Mouse (Mus musculus) hindbrain, embryonic 15.5 days (tissue): ENCODE results near the gene Tmem132c. TPM values are rescaled to one million over a fixed set of nuclear protein-coding genes. Genes with fewer than 3 reads are reported as not detected.

ENCODE experiments used
- ATAC-seq: fragments of 200-750 bp; cut with Nextera tagmentation; 2 replicates; pipeline ENCODE4 v1.8.0; 2017; ENCODE audit warnings: low read depth, moderate number of reproducible peaks, moderate TSS enrichment; ENCODE audit not compliant: low FRiP score
- H3K27ac ChIP-seq: fragments of 300-500 bp; sonication (generic); replicated peaks from 2 replicates; pipeline ENCODE4 v1.5.1; 2015; ENCODE audit warnings: mild to moderate bottlenecking, inconsistent platforms
- H3K27me3 ChIP-seq: fragments of 300-500 bp; sonication (generic); 2 replicates; pipeline ENCODE4 v1.6.1; 2015; ENCODE audit warnings: control low read depth, inconsistent platforms
- H3K36me3 ChIP-seq: fragments of 300-500 bp; sonication (generic); 2 replicates; pipeline ENCODE4 v1.6.1; 2015; ENCODE audit warnings: control low read depth, inconsistent platforms
- H3K4me1 ChIP-seq: fragments of 300-500 bp; sonication (generic); replicated peaks from 2 replicates; pipeline ENCODE4 v1.6.1; 2015; ENCODE audit warnings: control low read depth, inconsistent platforms
- H3K4me2 ChIP-seq: fragments of 300-500 bp; sonication (generic); 2 replicates; pipeline ENCODE4 v1.6.1; 2015; ENCODE audit warnings: moderate library complexity, mild to moderate bottlenecking, inconsistent platforms
- H3K4me3 ChIP-seq: fragments of 300-500 bp; sonication (generic); 2 replicates; pipeline ENCODE4 v1.5.1; 2015; ENCODE audit warnings: mild to moderate bottlenecking, inconsistent platforms
- H3K9ac ChIP-seq: fragments of 300-500 bp; sonication (generic); 2 replicates; pipeline ENCODE4 v1.6.1; 2015; ENCODE audit warnings: inconsistent platforms
- H3K9me3 ChIP-seq: fragments of 300-500 bp; sonication (generic); 2 replicates; pipeline ENCODE4 v1.6.1; 2016; ENCODE audit warnings: control low read depth, inconsistent platforms
- WGBS: fragments of 180-500 bp; shearing (Covaris S2); methylation state at CpG from one replicate; pipeline ENCODE4 v1.1.7; 2015; 5-methylcytosine and 5-hydroxymethylcytosine counted together
- polyA plus RNA-seq: library from polyadenylated mRNA; unstranded; fragments of >200 nt; fragmentation: Nextera tagmentation; extraction: Ambion mirVana; gene quantifications from 2 replicates; pipeline ENCODE4 v1.2.1, GENCODE M21; 2015

Gene Tmem132c
- polyA plus RNA-seq, 1 experiment from 2014 or later, result 16.4 TPM

DNA sequence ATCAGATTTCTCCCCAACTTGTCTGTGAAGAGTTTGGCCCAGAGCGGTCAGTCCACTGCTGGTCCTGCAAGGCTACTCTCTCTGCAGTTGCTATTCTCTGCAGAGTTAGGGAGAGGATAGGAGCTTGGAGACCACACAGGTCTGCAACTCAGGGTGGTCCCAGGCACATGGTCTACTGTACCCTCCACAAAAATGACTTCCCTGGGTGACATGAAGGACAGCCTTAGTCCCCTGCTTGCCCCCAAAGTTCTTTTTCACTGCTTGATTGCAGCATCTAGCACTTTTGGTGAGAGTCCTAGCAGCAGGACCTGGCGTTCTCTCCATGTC, 69.4 kb downstream of the Tmem132c start:
- no peak for ATAC-seq
- Histone ChIP-seq H3K9ac (no peak overlapping the region), H3K27me3 (no peaks in the 10 kb centered on the region), H3K9me3 (no peaks in the 10 kb centered on the region), H3K4me2 (no peak overlapping the region), H3K27ac (no peak overlapping the region), H3K4me1 (no peaks in the 10 kb centered on the region), H3K4me3 (no peak overlapping the region), H3K36me3 (no peaks in the 10 kb centered on the region)
- 78% methylated on average over 2 of the region's 2 CpGs for WGBS

DNA sequence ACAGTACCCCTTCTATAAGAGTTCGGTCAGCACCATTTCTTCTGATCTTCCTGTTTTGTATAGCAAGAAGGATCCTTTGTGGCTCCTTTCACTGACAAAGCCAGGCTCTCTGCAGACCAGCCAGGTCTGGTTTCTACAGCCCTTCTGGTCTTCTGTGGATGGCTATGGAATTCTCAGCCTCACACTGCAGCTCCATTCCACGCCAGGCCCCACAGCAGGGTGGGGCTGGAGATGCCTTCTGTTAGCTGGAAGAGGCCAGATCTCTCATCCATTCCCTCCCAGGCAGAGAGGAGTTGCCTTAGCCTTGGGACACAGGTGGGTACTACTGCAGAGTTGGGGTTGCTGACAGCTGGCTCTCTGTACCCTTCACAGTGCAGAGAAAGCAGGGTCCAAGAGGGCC, 72.0 kb downstream of the Tmem132c start:
- ATAC-seq, result no peak
- Histone ChIP-seq H3K27me3 (no peaks in the 10 kb centered on the region), H3K4me1 (no peaks in the 10 kb centered on the region), H3K9me3 (no peaks in the 10 kb centered on the region), H3K27ac (no peak overlapping the region), H3K9ac (no peak overlapping the region), H3K4me3 (no peak overlapping the region), H3K4me2 (no peak overlapping the region), H3K36me3 (no peaks in the 10 kb centered on the region)
- 81% methylated on average over 2 of the region's 2 CpGs for WGBS

DNA sequence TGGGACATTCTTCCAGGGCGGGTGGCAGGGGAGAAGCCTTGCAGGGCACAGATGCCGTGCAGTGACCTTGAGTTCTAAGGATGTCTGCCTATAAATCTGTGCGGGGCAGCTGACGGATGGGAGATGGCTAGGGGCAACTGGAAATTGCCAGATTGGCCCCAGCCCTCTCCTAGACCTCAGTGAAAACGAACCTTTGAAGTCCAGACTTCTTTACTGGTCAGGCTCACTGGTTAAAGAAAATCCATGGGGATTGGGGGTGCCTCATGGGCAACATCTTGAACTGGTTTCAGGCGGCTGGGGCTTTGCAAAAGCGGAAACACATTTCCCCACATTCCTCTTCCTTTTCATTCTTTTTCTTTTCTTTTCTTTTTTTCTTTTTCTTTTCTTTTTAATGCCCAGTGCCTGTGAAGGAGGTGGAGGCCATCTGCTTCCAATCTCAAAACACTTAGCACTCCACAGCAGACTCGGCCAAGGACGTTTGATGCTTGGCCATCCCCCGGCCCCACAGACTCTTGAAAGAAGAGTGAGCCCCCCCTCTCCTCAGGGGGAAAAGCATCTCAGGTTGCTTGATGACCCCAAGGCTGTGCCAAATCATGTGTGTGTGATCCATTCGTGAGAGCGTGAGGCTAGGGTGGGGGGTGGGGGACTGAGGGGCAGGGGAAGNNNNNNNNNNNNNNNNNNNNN, 77.6 kb downstream of the Tmem132c start:
- WGBS, result 26% methylated on average over 12 of the region's 12 CpGs
- Histone ChIP-seq H3K36me3 (no peaks in the 10 kb centered on the region), H3K9ac (no peak overlapping the region), H3K4me1 (peaks cover 26% of the 10 kb centered on the region), H3K27ac (no peak overlapping the region), H3K4me3 (no peak overlapping the region), H3K4me2 (no peak overlapping the region), H3K27me3 (no peaks in the 10 kb centered on the region), H3K9me3 (no peaks in the 10 kb centered on the region)
- ATAC-seq, result no peak

DNA sequence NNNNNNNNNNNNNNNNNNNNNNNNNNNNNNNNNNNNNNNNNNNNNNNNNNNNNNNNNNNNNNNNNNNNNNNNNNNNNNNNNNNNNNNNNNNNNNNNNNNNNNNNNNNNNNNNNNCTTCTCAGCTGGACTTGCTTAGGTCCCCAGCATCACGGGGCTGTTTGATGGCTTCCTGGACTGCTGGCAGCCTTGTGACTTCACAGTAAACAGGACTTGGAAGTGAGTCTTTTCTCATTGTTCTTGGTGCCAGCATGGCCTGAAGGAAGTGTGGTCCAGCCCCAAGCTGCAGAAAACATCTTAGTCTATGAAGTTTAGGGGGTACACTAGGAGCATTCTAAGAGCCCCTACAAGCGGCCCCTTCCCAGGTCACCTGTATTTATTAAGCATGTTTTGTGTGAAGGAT, 83.0 kb downstream of the Tmem132c start:
- H3K27me3 ChIP-seq, result no peaks in the 10 kb centered on the region
- 36% methylated on average over 2 of the region's 2 CpGs for whole genome bisulfite sequencing
- no peaks in the 10 kb centered on the region for H3K9me3 ChIP-seq
- H3K9ac ChIP-seq, result no peak overlapping the region
- H3K36me3 ChIP-seq, result no peaks in the 10 kb centered on the region
- H3K4me1 ChIP-seq, result peaks cover 21% of the 10 kb centered on the region
- no peak overlapping the region for H3K4me2 ChIP-seq
- no peak overlapping the region for H3K4me3 ChIP-seq
- H3K27ac ChIP-seq, result 0 out of 2 replicates have a peak overlapping the region, but pooled peaks have one; percentile 31
- ATAC-seq, result no peak

DNA sequence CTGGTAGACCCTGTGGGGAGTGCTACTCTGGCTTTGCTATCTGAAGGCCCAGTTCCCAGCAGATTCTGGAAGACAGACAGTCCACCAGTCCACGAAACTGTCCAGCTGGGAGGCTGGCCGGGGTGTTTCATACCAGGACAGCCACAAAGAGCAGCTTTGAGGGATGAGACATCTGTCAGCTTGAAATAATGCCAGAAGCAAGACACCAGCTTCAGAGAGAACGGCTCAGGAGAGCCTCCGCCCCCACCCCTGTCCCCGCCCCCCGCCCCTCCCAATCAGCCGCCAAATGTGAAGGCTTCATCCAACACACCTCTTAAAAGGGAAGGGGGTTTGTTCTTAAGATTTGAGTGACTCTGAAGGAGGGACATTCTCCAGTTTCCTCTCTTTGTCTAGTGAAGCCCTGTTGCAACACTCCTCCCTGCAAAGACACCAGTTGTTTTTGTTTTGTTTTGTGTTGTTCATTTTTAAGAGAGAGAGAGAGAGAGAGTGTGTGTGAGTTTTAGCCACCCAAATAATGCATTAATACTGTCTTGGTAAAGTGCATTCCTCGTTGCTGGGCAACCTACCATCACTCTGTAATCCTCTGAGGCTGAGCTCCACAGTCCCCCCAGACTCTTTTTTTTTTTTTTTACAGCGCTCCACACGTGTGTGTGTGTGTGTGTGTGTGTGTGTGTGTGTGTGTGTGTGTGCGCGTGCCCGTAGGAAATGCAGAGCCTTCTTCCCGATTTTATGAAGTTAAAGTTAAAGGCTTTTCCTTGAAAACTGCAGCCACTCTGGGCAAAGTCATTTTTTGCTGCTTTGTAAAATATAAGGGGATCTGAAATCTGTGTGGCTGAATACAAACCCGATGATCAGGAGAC, 94.7 kb downstream of the Tmem132c start:
- Histone ChIP-seq H3K9me3 (no peaks in the 10 kb centered on the region), H3K36me3 (no peaks in the 10 kb centered on the region), H3K4me3 (no peak overlapping the region), H3K9ac (no peak overlapping the region), H3K4me2 (peak overlapping the region; percentile 39), H3K27me3 (no peaks in the 10 kb centered on the region), H3K4me1 (peaks cover 33% of the 10 kb centered on the region), H3K27ac (0 out of 2 replicates have a peak overlapping the region, but pooled peaks have one; percentile 16)
- 7% methylated on average over 15 of the region's 15 CpGs for WGBS
- peak; percentile 71 for ATAC-seq

DNA sequence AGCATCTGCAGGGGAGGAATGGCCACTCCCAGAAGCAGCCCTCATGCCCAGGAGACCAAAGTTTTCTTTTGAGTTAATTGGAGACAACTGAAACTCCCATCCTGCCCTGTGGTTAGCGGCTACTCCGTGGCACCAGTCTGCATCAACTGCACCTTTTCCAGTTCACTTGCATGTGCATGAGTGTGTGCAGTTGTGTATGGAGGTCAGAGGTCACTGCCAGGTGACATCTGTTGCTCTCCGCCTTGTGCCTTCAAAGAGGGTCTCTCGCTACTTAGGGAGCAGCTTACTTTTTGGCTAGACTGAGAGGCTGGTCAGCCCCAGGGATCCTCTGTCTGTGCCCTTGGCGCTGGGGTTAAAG, 95.3 kb downstream of the Tmem132c start:
- ATAC-seq, result no peak
- 21% methylated on average over 5 of the region's 5 CpGs for WGBS

DNA sequence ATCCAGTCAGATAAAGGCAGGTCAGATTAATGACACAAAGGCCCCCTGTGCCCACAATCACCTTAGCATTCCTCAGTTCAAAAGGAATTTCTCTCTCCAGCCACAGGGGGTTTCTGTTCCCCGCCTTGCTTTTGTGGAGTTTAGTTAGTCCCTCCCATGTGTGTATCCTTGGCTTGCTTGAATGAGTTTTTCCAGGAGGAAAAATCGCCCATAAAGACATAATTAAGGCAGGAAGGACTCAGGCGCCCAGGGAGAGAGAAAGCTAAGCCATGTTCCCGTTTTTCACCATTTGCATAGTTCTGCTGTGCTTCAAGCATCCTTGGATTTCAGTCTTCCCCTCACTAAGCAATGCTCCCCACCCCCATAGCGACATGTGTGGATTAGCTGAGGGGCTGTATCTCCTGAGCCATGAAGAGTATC, 97.4 kb downstream of the Tmem132c start:
- Histone ChIP-seq H3K4me3 (no peak overlapping the region), H3K27ac (0 out of 2 replicates have a peak overlapping the region, but pooled peaks have one; percentile 14), H3K27me3 (no peaks in the 10 kb centered on the region), H3K36me3 (no peaks in the 10 kb centered on the region), H3K4me1 (peaks cover 33% of the 10 kb centered on the region), H3K9ac (no peak overlapping the region), H3K9me3 (no peaks in the 10 kb centered on the region), H3K4me2 (no peak overlapping the region)
- 5% methylated on average over 5 of the region's 5 CpGs for WGBS
- no peak for ATAC-seq

More for the DNA sequence above, 95.3 kb downstream of the Tmem132c start:
- Histone ChIP-seq H3K4me2 (peak overlapping the region; percentile 39), H3K36me3 (no peaks in the 10 kb centered on the region), H3K27me3 (no peaks in the 10 kb centered on the region), H3K27ac (no peak overlapping the region), H3K9ac (no peak overlapping the region), H3K4me1 (peaks cover 33% of the 10 kb centered on the region), H3K9me3 (no peaks in the 10 kb centered on the region), H3K4me3 (no peak overlapping the region)

DNA sequence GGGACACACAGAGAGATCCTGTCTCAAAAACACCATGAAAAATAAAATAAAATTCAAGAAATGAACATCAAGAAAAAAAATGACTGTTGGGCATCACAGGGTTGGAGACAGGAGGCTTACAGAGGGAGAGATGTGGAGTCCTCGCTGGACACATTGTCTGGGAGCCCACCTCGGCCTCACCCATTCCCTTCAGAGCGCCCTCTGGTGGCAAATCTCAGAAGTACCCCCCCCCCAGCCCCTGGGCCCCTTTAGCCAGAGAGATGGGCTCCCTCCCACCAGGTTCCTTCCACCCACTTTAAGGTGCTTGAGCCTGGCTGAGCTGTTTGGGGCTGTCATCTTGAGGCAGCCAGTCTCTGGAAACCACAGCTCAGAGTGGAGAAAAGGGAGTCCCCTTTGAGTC, 99.5 kb downstream of the Tmem132c start:
- no peak overlapping the region for H3K27ac ChIP-seq
- ATAC-seq, result no peak
- WGBS, result 33% methylated on average over 3 of the region's 3 CpGs

DNA sequence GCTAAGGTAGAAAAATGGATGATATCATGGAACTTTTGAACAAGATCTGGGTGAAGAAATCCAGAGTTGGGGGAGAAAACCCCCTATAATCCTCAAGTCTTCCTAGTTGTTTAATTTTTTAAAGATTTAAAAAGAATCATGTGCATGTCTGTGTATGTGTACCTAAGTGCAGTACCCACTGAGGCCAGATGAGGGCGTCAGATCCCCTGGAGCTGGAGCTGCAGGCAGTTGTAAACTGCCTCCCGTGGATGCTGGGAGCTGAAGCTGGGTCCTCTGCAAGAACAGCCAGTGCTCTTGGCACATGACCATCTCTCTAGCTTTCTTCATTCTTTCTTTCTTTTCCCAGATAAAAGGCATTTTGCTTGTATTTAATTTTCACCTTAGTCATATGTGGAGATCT, 103.1 kb downstream of the Tmem132c start:
- Histone ChIP-seq H3K36me3 (no peaks in the 10 kb centered on the region), H3K27me3 (no peaks in the 10 kb centered on the region), H3K4me3 (no peak overlapping the region), H3K9ac (no peak overlapping the region), H3K9me3 (no peaks in the 10 kb centered on the region), H3K4me1 (peaks cover 26% of the 10 kb centered on the region; the same call in 1 of the 2 replicates), H3K27ac (no peak overlapping the region), H3K4me2 (no peak overlapping the region)
- 49% methylated on average over 2 of the region's 2 CpGs for WGBS
- no peak for ATAC-seq

More for the DNA sequence above, 99.5 kb downstream of the Tmem132c start:
- Histone ChIP-seq H3K4me2 (no peak overlapping the region), H3K9ac (no peak overlapping the region), H3K36me3 (no peaks in the 10 kb centered on the region), H3K9me3 (no peaks in the 10 kb centered on the region), H3K27me3 (no peaks in the 10 kb centered on the region), H3K4me3 (no peak overlapping the region), H3K4me1 (peaks cover 29% of the 10 kb centered on the region)

DNA sequence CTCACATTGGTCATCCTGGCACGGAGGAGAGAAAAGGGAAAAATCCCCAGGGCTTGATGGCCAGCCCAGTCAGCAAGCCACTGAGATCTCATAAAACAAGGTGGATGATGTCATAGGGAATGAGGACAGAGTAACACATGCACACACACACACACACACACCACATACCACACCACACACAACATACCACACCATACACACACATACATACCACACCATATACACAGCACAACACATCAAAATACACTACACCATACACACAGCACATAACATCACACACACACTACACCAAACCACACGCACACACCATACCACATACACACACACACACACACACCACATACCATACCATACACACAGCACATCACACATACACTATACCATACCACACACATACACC, 104.8 kb downstream of the Tmem132c start:
- Histone ChIP-seq H3K4me3 (no peak overlapping the region), H3K9me3 (no peaks in the 10 kb centered on the region), H3K27me3 (no peaks in the 10 kb centered on the region), H3K4me1 (peaks cover 25% of the 10 kb centered on the region; the same call in 1 of the 2 replicates), H3K4me2 (no peak overlapping the region), H3K36me3 (no peaks in the 10 kb centered on the region), H3K9ac (no peak overlapping the region), H3K27ac (no peak overlapping the region)
- peak; percentile 66; the same call in 1 of the 2 replicates for ATAC-seq
- 75% methylated on average over 2 of the region's 2 CpGs for WGBS

DNA sequence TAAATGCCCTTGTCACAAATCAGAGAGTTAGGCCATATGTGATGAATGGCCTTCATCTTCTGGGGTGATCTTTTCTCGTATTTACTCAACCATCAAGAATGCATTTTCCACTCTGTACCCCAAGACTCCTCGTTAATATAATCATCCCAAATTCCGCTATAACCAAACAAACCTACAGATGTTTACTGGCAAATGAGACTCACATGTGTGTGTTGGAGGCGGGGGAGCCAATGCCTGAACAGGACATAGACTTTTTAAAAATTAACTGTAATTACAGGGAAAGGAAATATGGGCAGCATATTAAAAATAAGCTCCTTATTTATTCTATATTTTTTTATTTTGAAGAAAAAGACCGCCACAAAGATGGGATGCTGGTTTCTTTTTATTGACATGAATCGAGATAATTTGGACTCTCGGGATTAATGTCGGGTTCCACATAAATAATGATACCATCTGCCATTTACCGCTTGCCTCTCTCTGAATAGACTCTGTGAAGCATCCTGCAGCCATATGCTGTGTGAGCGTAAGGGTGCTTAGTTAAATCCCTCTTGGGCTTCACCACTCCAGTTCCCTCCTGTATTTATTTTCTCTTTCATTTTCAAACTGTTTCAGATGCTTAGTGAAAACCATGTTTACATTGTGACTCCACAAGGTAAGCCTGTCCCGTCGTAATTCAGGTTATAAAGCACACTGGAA, 105.6 kb downstream of the Tmem132c start:
- Histone ChIP-seq H3K4me3 (no peak overlapping the region), H3K27me3 (no peaks in the 10 kb centered on the region), H3K4me2 (no peak overlapping the region), H3K4me1 (peaks cover 27% of the 10 kb centered on the region; the same call in 1 of the 2 replicates), H3K36me3 (no peaks in the 10 kb centered on the region), H3K9ac (no peak overlapping the region), H3K27ac (no peak overlapping the region), H3K9me3 (no peaks in the 10 kb centered on the region)
- ATAC-seq, result no peak
- WGBS, result 40% methylated on average over 12 of the region's 12 CpGs
